Mouse (Mus musculus) kidney, adult 11 months (tissue): ENCODE data around the gene Mpdz.

Experiments
- DNase-seq: peaks from one replicate; pipeline ENCODE4 v3.0.0; 2022

Mpdz gene

DNA sequence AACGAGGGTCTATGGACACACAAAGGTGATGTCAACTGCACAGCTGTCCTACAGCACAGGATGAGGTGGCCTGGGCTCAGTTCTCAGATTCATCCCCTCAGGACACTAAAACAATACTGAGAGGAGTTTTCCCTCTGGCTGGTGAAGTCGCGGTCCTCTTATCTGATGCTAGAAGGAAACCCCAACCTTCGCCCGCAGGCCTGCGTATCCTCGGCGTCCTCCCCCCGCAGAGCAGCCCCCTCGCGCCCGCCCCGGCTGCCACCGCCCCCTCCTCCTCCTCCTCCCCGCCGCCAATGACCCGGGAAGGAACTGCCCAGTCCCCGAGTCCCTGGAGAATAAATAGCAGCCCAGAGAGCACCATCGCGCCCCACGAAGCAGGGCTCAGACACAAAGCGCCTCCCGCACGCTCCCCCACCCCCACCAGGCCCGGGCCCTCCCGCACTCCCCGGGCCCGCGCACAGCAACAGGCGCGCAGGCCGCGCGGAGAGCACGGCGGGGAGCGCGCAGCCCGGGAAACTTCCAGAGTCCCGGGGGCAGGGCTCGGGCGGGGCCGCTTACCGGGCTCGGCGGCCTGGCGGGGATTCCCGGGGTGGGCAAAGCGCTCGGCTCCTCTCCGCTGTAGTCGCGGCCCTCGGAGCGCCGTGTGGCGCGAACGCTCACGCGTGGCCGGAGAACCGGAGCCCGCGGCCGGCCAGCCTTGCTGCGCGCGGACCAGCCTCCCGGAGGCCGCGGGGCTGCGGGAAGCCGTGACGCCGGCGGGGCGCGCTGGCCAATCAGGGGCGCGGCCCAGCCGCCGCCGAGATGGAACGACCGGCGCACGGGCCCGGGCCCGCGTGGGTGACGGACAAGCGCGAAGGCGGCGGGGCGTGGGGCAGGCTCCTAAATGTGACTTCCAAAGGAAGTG lies at the start of gene Mpdz:
Gene Mpdz, minus strand, starts transcription at position 738 of the 904 bp plus-strand sequence.
- peak; percentile 54 for DNase-seq

DNA sequence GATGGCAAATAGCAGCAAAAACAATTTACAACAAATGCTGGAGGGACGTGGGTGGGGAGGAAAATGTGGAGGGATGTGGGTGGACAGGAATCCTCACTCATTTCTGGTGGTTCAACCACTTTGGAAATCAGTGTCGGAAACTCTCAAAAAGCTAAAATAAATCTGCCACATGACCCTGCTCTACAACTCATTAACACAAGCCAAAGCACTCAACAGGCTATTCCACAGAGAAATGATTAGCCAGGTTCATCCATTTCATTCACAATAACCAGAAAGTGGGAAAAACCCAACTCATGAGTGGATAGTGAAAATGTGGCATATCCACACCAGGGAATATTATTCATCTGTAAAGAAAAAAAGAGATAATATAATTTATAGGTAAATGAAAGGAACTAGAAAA lies 47.9 kb upstream of the Mpdz start:
- no peak for DNase-seq

DNA sequence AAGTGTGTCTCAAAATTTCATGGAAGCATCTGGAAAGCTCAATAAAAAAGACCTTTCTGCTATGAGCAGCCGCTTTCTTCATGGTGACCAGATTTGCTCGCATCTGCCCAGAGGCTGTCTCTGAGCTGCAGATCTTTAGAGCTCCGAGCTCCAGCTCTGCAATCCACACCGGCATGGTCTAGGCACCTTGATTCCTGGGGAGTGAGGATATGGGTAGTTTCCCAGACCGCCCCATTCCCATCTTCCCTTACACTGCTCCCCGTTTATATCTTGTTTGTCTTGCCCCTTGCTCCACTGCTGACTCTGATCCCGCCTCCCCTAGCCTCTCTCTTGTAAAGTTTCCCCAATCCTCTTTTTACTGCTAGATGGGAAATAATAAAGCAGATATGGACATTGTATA lies 42.0 kb upstream of the Mpdz start:
- no peak for DNase-seq

DNA sequence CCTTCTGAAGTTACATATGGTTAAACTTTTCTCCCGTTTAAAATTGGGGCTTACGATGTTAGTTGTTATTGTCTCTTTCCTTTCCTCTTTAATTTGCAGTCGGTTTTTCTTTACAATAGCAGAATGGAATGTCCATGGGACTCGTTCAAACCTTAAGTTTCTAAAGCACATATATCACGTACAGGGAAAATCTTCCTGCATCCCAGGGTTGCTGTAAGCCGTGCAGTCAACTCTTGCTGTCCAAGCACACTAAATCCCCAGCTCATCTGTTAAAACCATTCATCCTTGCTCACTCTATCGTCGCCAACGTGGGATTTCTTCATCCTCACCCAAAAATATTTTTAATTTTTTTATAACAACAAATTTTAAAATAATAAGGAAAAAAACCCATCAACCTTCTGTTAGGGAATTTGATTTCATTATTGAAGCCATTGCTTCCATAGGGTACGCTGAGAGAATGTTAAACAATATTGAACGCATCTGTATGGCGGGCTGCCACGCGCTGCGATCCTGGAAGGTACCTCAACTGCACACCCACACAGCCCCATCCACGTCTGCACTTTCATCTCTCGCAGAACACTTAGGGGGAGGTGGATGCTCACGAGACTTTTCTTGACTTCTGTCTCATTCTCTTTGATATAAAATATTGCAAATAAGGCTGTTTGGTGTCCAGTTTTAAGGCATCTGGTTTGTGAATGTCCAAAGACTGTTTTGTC lies 41.4 kb upstream of the Mpdz start:
- no peak for DNase-seq

DNA sequence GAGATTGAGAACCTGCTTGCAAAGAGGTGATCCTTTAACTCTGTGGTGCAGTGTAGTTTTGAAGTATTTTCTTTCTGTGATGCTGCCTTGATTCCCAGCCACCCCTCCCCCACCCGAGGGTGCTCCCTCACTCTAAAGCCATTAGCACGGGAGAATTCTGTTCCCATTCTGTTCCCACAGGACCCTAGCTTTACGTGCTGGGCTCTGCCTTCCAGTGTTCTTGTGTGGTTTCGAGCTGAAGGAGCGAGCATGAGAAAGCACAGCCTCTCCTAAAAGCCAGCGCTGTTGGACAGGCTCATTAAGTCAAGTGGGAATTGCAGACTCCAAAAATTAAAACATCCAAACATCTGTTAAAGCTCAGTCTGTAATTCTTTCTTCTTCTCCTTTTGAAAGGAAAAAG lies 40.5 kb upstream of the Mpdz start:
- no peak for DNase-seq

DNA sequence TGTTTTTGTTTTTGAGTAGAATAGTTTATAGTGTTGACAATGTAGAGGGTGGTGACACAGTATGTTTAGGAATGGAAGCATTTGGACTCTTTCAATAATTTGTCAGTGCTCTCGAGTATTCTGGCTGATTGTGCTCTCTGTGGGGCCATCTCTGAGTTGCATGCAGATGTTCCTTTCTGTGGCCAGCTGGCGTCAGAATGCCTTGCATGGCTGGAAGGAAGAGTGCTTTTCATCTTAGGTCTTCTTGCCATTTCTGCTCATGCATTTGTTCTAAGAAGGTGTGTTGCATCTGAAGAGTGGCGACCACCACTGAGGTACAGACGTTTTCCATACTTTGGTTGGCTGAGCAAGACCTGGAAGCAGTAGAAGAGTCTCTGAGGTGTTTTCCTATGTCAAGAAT lies 24.2 kb upstream of the Mpdz start:
- no peak for DNase-seq

DNA sequence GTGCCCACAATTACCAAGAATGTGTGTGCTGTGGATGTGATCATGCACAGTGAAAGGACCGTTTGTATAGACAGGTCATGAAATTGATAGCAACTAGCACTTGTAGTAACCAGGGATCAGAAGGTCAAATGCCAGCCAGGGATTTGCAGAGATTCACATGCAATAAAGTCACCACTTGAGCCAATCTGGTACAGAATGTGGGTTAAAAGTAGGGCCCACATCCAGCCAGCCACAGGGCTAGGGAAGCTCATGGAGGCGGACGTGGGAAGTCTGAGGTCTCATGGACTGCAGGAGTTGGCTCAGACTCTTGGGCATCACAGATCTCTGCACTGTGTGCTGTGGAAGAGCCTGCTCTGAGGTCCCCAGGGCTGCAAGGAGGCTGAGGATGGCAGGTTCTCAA lies 22.6 kb upstream of the Mpdz start:
- no peak for DNase-seq

DNA sequence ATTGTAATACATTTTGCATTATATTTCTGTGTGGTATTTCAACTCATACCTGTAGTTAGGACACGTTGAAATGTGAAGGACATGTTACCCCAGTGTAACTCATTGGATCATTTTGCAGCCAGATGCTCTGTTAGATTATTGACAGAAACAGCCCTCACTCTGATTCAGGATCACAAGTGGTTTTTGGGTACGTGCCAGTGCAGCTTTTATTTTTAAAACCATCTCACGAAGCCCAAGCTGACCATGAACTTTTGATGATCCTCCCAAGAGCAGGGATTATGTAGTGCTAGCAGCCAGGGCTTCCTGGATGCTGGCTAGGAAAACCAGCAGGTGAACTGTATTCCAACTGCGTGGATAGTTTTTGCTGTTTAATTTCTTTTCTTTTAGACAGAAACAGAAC lies 19.6 kb upstream of the Mpdz start:
- no peak for DNase-seq

DNA sequence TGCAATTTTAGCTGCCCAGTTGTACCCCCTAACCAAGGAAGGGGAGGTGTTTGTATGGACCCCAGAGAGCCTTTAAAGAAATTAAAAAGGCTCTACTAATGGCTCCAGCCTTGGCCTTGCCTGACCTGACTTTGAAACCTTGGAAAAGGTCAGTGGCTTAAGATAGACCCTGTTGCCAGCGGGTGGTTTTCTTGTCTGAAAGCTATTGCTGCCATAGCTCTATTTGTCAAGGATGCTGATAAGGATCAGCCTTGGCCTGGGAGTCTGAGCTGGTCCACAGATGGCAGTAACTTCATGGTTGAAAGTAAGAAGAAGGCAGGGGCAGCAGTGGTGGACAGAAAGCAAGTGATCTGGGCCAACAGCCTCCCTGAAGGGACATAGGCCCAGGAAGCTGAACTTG lies 16.3 kb upstream of the Mpdz start:
- DNase-seq: no peak

DNA sequence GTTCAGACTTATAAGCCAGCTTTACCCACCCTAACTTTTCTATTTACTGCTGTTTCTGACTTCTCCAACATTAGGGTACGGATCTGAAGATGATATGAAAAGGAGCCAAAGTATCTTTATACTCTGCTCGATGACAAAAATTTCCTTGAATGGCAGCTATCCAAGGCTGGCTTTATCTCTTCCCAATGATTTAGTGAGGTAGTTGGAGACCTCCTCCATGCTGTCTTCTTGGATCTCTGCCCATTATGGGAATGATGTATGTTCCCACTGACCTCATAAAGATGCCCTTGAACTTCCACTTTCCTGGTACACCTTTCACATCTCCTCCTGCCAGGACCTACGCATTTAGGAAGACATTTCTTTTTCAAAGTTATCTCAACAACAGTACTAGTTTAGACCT lies 11.2 kb upstream of the Mpdz start:
- no peak for DNase-seq

DNA sequence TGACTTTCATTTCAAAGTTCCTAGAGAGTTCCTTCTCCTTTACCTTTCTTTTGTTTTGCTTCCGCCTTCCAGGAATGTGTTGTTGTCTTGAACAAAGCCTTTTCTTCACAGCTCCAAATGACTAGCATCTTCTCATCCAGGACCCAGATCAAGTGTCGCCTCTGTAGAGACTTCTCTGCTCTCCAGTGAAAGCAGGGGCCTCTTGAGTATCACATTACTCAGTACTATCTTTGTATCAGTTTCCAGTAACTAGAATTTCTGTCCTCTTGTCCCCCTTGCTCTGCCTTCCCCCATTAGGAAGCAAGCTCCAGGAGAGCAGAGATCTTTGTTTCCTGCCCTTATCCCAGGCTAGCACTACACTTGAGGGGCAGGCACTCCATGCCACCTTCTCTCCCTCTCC lies 9.6 kb upstream of the Mpdz start:
- no peak for DNase-seq

DNA sequence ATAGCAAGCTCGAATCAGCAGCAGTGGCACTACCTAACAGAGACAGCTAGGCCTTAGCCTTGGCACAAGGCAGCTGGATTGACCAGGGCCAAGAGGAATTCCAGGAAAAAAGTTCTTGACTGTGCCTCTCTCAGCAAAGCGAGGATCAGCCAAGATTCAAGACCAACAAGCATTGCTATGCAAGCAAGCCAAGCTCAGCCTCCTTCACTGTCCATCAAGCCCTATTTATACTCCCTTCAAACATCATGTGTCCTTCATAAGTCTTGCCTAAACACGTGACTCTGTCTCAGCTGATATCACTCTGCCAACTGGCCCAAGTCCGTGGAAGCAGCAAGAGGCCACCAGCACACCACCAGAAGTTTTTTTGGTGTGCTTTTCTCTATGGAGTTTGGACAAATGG lies 6.8 kb upstream of the Mpdz start:
- DNase-seq: no peak

DNA sequence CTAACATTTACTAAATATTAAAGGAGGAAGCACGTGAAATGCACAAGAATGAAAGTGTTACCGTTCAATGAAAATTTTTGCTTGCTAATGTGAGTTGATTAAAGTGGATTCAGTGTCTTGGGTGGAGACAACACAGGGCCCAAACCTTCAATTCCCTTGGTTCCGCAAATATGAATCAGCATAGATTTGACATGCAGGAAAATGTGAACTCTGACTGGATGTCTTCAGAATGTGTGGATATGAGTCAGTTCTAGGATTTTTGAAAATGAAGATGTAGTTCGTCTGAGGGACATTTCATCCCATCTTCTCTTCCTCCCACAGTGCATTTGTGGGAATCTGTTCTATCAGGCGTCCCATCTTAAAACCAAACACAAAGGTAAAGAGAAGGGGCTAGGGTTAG lies 951 bp upstream of the Mpdz start:
- DNase-seq: no peak

DNA sequence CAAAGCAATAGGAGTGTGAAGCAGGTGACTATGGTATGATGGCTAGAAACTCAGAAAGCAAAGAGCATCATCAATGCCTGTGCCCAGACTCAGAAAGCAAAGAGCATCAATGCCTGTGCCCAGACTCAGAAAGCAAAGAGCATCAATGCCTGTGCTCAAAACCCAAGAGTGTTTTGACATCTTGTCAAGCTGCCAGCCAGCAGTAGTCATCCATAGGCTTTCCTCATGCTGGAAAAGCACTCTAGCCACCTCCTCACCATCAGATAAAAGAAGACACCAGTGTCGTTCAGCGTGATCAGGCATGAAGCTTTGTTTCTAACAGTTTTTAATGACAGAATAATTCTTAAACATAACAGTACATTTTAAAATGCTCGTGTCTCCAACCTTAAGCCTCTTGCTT lies 8.7 kb downstream of the Mpdz start:
- DNase-seq: no peak

DNA sequence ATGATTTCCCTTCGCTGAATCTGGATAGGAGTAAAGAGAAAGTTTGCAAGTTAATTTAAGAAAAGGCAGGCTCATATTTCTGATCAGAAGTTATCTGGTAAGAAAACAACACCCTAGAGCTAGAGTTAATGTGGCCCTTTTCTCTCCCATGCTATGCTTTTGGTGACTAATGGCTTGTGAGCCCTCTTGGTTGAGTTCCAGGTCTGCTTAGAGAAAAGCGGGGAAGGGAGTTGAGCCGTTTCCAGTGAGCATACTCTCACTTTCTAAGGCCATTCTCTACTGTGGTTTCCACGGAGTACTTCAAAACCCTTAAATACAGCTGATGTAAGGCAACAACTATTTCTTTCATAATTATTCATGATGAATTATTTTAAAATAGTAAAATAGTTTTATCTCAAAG lies 11.8 kb downstream of the Mpdz start:
- DNase-seq: no peak

DNA sequence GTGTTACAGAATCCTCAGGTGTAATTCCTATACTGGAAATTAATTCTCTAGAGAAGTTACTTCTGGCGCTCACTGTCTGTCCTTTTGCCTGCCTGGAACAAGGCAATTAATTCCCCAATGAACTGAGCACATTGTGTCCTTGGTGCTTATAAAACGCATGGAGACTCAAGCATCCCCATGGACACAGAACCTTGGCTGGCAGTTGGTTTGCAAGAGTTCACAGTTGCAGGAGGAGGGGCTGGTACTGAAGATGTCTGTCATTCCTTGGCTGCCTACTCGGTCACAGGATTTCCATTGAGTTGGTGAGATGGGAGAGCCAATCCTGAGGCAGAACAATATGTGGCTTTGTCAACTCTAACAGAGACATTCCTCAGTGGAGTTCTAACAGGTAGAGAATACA lies 12.5 kb downstream of the Mpdz start:
- DNase-seq: peak; percentile 5

DNA sequence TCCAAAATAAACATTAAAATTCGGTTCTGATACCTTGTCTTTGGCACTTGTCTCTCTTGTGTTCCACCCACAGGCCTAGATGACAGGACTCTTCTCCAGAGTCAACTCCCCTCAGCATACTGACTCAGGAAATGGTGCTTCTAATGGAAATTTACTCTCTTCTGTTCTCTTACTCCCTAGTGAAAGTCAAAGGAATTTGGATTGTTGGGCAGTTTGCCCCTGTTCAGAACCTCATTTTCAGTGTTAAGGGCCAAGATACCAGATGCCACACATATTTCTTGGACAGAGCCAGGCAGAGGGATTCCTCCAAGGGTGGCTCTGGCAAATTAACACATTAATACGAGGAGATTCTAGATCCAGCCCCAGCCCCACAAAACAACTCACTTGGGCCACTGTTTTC lies 12.9 kb downstream of the Mpdz start:
- peak; percentile 6 for DNase-seq

DNA sequence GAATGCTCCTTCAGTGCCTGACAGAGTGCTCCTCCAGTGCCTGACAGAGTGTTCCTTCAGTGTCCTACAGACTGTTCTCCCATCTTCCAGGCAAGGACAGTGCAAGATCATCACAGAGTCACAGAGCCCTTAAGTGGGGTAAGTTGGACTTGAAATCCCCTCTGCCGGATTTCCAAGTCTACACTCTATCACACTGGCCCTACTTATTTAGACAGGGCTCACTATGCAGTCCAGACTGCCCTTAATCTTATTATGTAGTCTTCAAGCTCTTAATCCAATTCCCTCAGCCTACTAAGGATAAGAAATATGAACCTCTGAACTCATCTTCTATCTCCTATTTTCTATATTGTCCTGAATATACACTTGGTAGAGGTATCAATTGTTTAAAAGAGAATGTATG lies 19.1 kb downstream of the Mpdz start:
- no peak for DNase-seq

DNA sequence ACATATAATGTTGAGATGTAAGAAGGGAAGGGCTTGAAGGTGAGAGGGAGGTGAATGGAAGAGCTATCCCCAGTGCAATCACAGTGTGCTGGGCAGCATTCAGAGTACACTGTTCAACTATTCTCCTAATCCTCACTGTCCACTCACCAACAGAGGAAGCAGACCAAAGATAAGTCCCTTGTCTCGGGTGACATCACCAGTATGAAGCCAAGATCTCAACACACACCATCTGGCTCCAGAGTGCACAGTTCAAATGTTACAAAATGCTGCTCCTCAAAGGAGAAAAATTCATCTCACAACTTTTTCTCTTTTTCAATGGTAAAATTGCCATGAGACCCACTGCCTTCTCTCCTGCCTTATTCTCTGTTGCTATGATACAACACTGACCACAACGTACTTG lies 21.0 kb downstream of the Mpdz start:
- DNase-seq: no peak

DNA sequence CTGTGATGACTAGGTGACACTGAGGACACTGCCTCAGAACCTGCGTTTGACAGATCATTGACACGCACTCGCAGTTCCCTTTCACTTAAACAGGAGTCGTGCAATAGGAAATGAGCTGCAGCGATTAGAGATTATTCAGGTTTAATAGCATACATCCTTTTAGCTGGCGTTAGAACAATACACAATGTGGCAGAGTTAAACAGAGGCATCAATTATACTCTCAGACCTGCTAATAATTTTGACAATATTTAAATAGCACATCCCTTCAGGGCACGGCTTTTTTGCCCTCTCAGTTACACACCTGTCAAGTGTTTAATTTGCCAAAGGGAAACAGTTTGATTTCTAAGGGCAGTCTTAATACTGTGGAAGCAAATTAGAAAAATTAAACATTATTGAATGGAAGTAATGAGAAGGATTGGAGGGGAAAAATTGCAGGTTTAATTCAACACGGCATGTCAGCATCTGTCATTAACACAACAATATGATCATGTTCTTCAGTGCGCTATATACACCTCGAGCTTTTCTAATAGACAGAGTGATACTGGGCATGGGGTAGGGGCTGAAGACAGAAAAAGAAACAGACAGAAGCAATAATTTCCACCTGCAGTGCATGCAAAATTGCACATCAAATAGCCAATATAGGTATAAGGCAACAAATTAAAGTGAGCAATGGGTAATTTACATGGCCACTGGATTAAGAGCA lies 27.1 kb downstream of the Mpdz start:
- DNase-seq: no peak

DNA sequence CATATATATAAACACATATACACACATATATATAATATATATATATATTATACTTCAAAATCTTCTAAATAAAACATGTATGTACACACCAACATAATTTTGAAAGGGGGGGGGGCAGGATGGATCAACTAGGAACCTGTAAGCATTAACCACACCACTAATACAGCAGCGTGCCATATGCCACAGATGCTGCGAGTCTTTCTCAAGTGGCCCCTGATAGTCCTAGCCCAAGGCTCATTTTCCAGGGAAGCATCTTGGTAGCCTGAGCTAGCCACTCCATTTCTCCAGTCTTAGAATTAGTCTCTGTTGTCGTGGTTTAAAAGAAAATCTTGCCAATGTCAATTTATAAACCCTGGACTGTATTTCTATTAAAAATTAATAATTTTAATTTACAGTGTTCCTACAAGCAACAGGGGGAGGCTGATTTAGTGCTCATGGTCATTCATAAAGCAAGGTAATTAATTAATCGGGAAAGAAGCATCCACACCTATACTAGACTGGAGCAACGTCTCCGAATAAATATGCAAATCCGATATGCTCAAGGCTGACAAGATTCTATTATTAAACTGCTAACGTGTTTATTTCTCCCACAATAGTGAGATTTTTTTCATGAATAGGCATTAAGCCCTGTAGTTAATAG lies 27.8 kb downstream of the Mpdz start:
- DNase-seq: no peak

DNA sequence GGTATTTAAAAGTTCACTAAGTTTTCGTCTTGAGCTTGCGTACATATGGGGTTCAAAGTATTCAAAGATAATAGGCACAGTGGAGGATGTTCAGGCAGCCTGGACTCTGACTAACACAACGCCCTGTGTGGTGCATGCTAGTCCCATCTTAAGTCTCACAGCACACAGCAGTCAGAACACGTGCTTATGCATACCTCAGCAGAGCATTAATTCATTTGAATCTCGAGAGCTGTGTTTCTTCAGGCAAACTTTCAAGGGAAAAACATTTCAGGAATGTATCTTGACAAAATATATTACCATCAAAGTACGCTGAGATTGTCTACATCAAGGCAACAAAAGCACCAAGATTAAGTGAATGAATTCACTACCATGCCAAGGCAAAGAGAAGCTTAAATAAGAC lies 45.7 kb downstream of the Mpdz start:
- no peak for DNase-seq

DNA sequence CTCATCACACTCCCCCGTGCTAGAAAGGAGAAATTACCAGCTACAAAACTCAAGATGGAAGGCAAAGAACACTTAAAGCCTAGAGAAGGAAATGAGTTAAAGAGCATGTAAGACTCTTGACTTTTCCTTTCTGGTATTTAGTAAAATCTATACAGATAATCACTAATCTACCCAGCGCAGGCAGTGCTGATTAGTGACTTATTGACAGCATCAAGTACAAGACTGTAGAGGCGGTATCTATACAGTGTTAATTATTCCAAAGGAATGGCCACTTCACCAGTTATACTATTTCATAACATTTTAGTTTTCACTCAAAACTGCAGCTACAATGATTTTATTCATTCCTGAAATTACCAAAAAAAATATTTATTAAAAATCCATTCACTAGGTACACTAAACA lies 49.7 kb downstream of the Mpdz start:
- no peak for DNase-seq
